Mouse (Mus musculus) neural tube, embryonic 10.5 days (tissue): ENCODE measurements around the gene Napa.

Source experiments
- DNase-seq: peaks from one replicate; pipeline ENCODE4 v3.0.0-alpha.2; 2017; ENCODE audit warnings: low spot score; ENCODE audit errors: extremely low spot score

Gene Napa

DNA sequence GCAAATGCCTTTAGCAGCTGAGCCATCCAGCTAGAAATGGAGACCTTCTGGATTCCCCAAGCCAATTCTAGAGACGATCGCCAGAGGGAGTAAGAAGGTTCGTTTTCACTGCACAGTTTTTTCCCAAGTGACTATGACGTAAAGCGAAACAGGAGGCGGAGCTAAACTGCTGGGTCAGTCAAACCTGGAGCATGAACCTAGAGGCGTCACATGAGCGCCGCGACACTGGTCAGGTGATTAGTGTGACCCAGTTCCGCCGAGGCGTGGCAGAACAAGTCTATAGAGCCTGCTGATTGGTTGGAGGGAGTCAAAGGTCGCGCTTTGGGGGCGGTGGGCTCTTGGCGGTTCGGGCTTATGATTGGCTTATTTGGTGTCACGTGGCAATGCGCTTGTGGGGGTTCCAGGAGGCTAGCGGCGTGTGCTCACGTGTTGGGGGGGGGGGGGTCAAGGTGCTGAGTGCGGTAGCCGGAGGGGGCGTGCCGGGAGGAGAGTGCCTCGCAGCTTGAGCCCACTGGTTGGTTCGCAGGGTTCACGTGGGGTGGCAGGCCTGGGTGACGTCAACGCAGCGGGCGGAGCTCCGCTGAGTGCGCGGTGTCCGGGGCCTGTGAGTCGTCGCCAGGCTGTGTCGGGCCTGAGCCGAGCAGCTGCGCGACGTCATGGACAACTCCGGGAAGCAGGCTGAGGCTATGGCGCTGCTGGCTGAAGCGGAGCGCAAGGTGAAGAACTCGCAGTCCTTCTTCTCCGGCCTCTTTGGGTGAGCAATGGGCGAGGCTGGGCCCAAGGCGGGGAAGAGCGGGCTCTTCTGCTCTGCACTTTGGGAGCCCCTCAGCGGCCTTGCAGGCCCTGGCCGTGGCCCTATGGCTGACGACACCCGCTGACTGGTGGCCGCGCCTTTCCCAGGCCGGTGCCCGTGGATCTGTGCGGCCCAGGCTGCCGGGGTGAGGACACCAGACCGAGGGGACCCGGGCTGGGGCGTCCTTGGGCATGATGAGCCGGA, at the start of gene Napa:
Gene Napa, plus strand, starts transcription at position 438 of the 997 bp plus-strand sequence.
- DNase-seq, result peak; percentile 99

DNA sequence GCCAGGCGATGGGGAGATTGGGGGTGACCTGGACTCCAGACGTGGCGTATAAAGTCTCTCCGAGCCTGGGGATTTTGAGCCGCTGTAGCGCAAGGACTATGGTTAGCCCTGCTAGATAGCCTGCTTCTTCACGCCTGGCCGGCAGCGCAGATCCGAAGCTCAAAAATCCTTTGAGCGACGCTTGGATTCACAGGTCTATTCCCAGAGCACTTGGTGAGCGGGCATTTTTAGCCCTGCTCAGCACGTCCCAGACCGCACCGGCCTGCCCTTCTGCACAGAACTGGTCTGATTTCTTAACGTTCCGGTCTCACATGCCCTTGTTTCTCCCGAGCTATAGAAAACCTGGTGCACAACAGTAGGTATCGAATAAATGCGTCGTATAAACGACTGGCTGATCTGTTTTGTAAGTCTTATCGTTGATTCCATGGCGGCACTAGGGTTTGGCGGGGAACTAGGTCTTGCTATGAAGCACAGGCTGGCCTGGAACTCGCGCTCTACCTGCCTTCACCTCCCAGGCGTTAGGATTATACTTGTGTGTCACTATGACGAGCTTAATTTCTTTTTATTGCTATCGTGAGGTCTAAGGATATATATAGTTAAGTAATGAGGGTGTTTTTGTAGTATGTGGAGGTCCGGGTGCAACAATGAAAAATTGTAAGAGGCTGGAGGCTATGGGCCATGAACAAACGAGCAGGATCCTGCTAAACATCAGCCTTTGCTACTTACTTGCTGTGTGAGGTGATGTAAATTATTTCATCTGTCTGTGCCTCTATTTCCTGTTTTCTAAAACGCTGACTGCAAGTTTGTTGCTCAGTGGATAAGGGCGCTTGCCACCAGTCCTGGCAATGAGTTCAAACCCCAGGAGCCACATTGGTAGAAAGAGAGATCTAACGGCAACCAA, 49.3 kb upstream of the Napa start:
- no peak for DNase-seq

DNA sequence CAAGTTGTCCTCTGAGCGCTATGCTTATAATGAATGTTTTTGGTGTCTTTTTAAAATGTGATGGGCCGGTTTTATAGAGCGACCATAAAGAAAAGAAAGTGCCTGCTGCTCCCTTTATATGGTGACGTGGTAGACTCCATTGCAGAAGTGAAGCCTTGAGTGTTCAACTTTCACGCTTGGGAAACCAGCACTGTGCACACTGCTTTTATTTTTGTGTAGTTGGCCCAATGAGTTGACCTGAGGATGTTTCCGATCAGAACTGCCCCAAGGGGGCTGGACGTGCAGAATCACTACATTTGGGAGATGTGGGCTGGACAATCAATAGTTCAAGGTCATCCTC, 48.7 kb upstream of the Napa start:
- no peak for DNase-seq

DNA sequence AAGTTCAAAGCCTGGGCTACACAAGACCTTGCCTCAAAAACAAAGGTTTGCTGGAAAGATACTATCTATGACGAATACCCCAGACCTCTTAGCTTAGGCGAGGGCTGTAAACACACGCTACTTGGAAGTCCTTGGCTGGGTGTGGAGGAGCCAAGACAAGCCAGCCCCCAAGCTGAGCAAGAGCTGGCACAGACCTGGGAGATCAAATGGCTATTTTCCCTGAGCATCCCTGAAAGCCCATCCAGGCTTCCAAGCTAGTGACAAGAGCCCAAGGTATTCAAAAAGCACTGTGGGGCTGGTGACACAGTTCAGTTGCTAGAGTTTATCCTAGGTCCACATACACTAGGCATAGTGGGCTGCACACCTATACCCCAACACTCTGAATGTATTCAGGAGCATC, 47.7 kb upstream of the Napa start:
- no peak for DNase-seq

DNA sequence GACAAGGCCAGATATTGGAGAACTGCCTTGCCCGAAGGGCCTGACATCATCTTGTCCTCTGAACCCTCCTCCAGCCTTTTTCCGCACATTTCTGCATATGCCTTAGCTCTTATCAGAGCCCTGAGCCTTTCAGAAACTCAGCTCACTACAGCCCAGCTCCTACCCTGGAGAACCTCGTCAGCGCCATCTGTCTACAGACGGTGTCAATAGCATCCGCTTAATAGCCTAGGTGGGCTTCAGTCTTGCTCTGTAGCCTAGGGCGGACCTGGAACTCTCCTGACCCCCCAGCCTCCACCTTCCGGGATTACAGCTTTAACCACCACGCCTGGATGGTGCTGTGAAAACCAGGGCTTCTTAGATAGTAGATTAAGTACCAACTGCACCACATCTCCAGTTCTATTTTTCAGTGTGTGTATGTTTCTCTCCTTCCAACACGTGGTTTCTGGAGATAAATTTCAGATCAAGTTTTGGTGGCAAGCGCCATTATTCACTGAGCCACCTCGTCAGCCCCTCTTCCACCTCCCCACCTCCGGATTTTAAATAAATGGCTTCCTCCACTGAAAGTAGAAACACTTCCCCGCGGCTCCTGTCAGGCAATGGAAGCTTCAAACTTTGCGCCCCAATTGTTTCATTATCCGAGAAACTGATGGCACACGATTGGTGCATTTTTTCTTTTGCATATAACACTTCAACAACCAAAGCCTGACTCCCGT, 46.2 kb upstream of the Napa start:
- peak; percentile 78 for DNase-seq

DNA sequence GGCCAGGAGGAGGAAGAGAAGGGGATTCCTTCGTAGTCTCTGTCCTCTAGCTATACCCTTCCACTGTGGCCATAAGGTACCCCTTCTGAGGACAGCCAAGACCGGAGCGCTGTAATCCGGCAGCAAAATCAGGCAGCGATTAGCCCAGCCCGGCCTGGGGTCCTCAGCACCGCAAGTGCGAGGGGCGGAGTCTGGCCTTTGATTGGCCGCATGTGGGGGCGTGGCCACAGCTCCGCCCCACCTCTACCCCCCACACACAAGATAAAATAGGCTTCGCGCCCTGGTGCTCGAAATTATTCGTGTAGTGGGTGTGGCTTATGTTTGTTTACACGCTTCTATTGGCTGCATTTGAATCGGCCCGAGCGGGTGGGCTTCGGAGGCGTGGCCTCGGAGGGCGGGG, 45.6 kb upstream of the Napa start:
- peak; percentile 93 for DNase-seq

DNA sequence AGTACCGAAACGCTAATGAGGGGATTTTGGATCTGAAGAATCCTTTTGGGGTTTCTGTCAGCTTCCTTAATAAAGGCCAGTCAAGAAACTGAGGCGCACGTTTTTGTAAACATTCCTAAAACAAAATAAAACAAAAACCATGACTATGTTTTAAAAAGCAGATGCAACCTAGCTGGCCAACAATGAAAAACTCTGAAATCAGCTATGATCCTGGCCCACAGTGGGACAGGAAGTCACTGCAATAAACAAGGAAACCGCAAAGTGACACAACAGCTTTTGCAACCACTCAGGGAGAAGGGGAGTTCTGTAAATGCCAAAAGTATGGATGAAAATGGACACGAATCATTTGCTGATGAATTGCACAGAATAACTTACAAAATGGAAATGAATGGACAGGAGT, 45.2 kb upstream of the Napa start:
- no peak for DNase-seq

DNA sequence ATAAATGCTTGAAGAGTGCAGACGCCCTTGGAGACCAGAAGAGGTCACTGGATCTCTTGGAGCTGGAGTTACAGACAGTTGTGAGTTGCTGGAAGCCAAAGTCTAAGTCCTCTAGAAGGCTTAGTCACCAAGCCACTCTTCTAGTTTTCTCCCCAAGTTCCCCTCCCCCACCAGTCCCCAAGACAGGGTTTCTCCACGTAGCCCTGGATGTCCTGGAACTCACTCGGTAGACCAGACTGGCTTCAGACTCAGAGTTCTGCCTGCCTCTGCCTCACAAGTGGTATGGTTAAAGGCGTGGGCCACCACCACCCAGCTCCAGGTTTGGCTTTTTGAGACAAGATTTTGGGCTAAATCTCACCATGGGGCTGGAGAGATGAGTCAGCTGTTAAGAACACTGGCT, 43.3 kb upstream of the Napa start:
- DNase-seq, result no peak

DNA sequence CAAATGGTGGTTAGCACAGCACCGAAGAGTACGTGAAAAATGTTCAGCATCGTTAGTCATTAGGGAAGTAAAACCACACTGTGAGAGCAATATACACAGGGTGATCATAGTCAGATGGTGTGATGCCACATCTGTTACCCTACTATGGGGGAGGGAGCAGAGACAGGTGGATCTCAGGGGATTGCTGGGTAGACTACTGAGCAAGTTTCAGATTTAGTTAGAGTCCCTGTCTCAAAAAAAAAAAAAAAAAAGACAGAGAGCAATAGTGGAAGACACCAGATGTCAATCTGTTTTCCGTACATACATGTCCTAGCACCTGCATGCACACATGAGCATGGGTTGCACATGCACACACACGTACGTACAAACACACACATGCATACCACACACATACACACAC, 42.6 kb upstream of the Napa start:
- DNase-seq, result no peak

DNA sequence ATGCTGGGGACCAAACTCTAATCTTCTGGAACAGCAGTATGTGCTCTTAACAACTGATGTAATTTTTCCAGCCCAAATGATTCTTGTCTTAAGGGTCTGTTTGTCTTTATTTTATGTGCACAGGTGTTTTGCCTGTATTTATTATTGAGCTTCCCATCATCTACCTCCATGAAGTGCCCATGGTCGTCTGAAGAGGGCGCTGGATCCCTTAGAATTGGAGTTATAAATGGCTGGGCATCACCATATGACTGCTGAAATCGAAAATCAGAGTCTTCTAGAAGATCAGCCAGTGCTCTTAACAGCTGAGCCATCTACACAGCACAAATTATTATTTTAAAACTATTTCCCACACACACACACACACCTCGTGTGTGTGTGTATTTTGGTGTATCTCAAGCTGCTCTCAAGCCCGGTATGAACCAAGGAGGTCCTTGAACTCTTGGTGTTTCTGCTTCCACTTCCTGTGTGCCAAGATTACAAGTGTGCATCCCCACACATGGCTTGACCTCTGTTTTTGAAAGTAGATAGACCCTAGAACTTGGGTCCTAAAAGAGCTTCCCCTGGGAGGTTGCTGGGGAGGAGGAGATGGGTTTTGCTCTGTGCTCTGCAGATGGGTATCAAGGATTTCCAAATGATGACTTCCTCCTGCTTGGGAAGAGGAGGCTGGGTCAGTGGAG, 41.7 kb upstream of the Napa start:
- DNase-seq, result no peak

DNA sequence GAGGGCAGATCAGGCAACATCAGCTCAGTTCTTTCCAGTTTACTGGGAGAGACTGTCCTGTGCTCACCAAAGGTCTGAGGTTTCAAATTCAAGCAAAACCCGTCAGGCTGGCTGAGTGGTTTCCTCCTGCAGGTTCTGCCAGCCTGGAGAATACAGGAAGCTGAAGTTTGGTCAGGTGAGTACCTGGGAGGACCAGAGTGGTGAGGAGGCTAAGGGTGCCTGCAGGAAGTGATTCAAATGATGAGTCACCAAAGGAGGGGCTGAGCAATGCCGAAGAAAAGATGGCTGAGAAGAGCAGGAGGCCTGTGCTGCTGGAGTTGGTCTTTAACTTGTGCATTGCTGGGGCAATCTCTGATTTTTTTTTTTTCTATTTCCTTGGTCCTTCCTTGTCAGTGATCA, 41.1 kb upstream of the Napa start:
- DNase-seq, result no peak

DNA sequence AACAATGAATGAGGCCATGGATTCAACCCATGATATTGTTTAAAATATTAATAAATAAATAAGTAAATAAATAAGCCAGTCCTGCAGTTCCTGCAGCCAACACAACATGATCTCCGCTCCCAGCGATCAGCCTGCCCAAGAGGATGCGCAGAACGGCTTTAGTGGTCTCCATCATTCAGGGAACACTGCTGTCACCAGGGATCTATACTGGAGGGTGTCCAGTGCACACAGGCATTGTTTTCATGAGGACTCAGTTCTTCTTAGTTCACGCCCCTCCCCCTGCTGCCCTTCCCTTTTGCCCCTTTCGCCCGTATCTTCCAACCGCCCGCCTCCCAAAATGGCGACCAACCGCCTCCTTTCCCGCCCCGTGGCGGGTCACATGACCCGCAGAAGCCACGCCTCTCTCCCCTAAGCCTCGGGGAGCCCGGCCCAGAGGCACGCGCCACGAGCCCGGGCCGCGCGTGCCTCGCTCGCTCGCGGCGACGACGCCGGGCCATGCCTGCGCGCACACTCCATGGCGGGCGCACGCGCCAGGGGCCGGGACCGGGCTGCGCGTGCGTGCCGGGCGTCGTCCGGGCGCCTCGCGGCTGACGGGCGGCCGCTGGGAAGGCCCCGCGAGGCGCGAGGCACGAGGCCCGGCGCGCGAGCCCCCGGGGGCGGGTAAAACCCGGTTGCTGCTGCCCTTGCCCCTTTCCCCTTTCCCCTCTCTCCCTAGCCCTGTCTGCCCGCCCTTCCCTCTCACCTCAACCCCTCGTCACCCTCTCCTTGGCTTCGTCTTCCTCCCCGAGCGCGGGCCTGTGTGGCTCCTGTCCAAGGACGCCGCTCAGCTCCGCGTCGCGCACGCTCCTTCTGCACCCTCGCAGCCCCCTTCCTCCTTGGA, 36.8 kb upstream of the Napa start, which contains the start of gene Zfp541:
Gene Zfp541, plus strand, starts transcription at position 596 of the 880 bp plus-strand sequence.
- DNase-seq, result peak; percentile 24

DNA sequence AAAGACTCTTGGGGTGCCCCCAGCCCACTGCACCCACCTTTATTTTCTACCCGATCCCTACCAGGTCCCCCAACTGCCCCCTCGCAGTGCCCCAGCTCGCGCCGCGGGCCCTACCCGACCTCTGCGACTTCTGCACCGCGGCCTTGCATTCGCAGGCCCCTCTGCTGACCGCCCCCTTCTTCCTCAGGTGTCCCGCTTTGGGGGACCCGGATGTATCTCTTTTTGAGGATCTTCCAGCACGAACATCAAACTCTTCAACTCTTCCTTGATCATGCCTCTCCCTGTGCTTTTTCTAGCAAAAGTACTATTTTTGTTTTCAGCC, 36.2 kb upstream of the Napa start:
- no peak for DNase-seq

DNA sequence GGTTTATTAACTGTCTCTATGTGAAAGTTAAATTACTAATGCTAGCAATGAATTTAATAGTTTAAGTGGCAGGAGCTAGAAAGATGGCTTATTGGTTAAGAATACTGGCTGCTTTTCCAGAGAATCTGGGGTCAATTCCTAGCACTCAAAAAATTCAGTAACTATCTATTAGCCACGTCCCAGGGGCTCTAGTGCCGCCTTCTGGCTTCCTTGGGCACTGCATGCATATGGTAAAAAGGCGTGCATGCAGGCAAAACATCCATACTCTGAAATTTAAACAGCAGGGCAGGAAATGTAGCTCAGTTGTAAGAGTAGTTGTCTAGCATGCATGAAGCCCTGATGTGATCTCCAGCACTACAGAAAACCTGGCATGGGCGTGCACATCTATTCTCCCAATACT, 34.8 kb upstream of the Napa start:
- no peak for DNase-seq

DNA sequence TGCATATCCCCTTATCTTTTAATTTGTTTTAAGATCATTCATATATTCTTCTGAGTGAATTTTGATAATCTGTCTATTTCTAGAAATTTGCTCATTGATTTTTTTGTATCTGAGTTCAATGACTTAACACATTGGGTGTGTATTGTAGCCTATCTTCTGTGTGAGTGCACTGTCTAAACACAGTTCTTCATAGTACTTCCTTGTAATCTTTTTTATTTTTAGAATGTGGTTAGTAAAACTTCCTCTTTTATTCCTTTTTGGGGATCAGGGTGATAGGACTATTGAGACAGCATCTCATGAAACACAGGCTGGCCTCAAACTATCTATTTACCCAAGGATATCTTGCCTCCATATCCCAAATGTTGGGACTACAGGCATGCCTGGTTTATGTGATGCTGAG, 27.4 kb upstream of the Napa start:
- DNase-seq, result no peak

DNA sequence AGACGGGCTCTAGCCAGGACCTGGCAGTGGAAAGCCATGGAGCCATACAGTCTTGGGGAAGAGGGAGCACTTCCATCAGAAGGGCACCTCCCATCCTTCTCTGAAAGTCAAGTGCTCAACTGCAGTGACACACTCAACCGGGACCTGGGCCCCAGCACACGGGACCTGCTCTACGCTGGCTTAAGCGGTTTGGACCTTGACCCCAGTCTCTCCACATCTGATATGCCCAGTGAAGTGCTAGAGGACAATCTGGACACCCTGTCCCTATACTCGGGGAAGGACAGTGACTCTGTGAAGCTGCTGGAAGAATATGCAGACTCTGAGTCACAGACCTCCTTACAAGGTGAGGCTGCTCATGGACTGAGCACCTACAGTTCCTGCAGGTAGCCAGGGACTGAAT, 26.4 kb upstream of the Napa start:
- DNase-seq, result no peak

DNA sequence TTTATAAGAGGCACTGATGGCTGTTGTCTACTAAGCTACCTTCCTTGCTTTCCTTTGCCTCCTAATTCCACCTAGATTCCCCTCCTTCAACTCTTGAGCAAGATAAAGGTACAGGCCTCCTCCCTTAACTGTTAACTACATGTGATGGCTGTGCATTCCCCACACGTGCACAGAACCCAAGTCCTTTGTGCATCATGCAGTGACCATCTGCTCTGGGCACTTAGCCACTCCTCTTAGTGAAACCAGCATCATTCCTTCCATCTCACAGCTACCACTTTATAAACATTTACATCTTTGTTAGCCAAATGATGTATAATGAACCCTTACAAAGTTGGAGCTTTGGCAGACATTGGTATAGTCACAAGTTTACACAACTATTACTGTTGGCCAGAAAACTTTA, 18.3 kb upstream of the Napa start:
- DNase-seq, result no peak

DNA sequence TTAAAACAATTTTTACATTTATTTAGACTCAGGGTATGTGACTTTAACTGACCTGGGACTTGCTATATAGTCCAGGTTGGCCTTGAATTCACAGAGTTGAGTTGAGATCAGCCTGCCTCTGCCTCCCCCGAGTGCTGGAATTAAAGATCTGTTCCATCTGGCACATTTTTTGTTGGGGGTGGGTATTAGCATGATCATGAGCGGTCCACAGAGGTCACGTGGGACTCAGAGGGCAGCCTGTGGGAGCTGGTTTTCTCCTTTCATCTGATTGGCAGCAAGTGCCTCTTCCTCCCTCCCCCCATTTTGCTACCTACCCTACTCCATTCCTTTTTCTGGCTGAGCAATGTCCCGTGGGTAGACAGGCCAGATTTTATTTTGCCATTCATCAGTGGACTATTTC, 17.7 kb upstream of the Napa start:
- no peak for DNase-seq

DNA sequence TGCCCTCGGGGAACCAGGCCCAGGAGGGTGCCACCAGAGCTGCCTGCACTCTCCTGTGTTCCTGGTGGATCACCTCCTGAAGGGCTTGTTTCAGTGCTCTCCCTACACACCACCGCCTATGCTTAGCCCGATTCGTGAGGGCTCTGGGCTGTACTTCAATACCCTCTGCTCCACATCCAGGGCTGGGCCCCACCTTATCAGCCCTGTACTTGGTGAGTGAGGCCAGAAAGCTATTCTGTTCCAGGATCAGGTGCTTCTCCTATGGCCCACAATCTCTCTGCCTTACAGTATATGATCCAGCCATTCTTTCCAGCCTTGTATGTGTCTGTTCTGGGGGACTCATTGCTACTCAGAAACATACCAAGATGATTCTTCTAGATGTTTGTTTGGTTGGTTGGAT, 14.9 kb upstream of the Napa start:
- DNase-seq, result no peak

DNA sequence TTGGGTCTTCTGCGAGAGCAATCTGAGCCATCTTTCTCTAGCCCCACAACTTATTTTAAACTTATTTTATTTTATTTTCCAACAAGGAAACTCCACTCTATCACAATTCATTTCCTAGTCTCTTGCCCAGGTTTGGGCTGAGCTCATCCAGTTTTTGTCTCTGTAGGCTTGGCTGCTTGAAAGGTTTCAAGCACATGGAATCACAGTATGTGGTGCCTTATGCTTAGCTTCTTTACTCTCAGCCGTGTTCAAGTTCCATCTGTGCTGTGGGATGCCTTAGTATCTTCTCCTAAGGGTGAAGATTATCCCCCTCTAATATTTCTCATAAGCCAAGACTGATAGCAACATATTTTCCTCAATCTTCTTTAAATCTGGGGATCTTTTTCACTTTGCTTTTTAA, 10.7 kb upstream of the Napa start:
- no peak for DNase-seq
